Mouse (Mus musculus) myocyte (in vitro differentiated cells): ENCODE measurements around the gene Ermap. TPM values are rescaled to one million over a fixed set of nuclear protein-coding genes. Genes with fewer than 3 reads are reported as not detected.

Experiments
- H3K27me3 ChIP-seq: one replicate; pipeline ENCODE4 v1.6.1; 2011; ENCODE audit not compliant: control insufficient read depth, insufficient read depth, insufficient read length
- H3K36me3 ChIP-seq: one replicate; pipeline ENCODE4 v1.6.1; 2011; ENCODE audit not compliant: control insufficient read depth, insufficient read depth
- H3K4me2 ChIP-seq: one replicate; pipeline ENCODE4 v1.6.1; 2011; ENCODE audit warnings: low read depth, control low read depth
- H3K4me3 ChIP-seq: one replicate; pipeline ENCODE4 v1.5.1; 2011; ENCODE audit warnings: mild to moderate bottlenecking, control low read depth, moderate library complexity
- H3K79me2 ChIP-seq: one replicate; pipeline ENCODE4 v1.6.1; 2011; ENCODE audit not compliant: control insufficient read depth, insufficient read depth
- H3ac ChIP-seq: one replicate; pipeline ENCODE4 v1.6.1; 2011; ENCODE audit not compliant: control insufficient read depth, insufficient read length
- CEBPB ChIP-seq: IDR thresholded peaks from 2 replicates; pipeline ENCODE4 v1.6.1; 2011; ENCODE audit warnings: mild to moderate bottlenecking, moderate library complexity; ENCODE audit not compliant: poor library complexity, insufficient read depth, severe bottlenecking
- E2F4 ChIP-seq: IDR thresholded peaks from one replicate; pipeline ENCODE4 v1.6.1; 2011; ENCODE audit warnings: mild to moderate bottlenecking, control low read depth, moderate library complexity; ENCODE audit not compliant: insufficient read depth
- MAX ChIP-seq: IDR thresholded peaks from one replicate; pipeline ENCODE4 v1.6.1; 2011; ENCODE audit warnings: low read depth, mild to moderate bottlenecking, control low read depth
- MYOD1 ChIP-seq, 3 experiments: IDR thresholded peaks; one replicate each; pipeline ENCODE4 v1.6.1; 2011; ENCODE audit warnings: control low read depth in 2 of 3, low read depth in 2 of 3, mild to moderate bottlenecking in 2 of 3, moderate library complexity in 1 of 3; ENCODE audit not compliant: insufficient read length in 2 of 3, control insufficient read depth in 1 of 3
- MYOG ChIP-seq, 3 experiments: IDR thresholded peaks; one replicate each; pipeline ENCODE4 v1.6.1; 2011; ENCODE audit warnings: control low read depth in 2 of 3, low read depth in 2 of 3, mild to moderate bottlenecking in 2 of 3; ENCODE audit not compliant: insufficient read length in 2 of 3, control insufficient read depth in 1 of 3, insufficient read depth in 1 of 3
- POLR2A ChIP-seq: IDR thresholded peaks from one replicate; pipeline ENCODE4 v1.6.1; 2011; ENCODE audit warnings: low read depth, mild to moderate bottlenecking, control low read depth, moderate library complexity; ENCODE audit not compliant: insufficient read length
- POLR2AphosphoS2 ChIP-seq: IDR thresholded peaks from one replicate; pipeline ENCODE4 v1.6.1; 2011; ENCODE audit warnings: low read depth, control low read depth; ENCODE audit not compliant: insufficient read length
- REST ChIP-seq: IDR thresholded peaks from one replicate; pipeline ENCODE4 v1.6.1; 2011; ENCODE audit warnings: mild to moderate bottlenecking, control low read depth, moderate library complexity; ENCODE audit not compliant: insufficient read depth, insufficient read length
- SRF ChIP-seq: IDR thresholded peaks from one replicate; pipeline ENCODE4 v1.6.1; 2011; ENCODE audit warnings: low read depth; ENCODE audit not compliant: control insufficient read depth, insufficient read length
- TCF12 ChIP-seq: IDR thresholded peaks from one replicate; pipeline ENCODE4 v1.6.1; 2011; ENCODE audit warnings: mild to moderate bottlenecking, control low read depth; ENCODE audit not compliant: poor library complexity, insufficient read depth, severe bottlenecking
- TCF3 ChIP-seq: IDR thresholded peaks from one replicate; pipeline ENCODE4 v1.6.1; 2011; ENCODE audit warnings: low read depth, control low read depth; ENCODE audit not compliant: insufficient read length
- USF1 ChIP-seq: IDR thresholded peaks from one replicate; pipeline ENCODE4 v1.6.1; 2011; ENCODE audit warnings: low read depth, mild to moderate bottlenecking, control low read depth, moderate library complexity
- polyA plus RNA-seq: library from polyadenylated mRNA; unstranded; fragments of >200 nt; fragmentation: generic; extraction: Trizol; gene quantifications from one replicate; pipeline ENCODE4 v1.2.1, GENCODE M21; 2012; ENCODE audit warnings: missing spikeins

The Ermap gene
- polyA plus RNA-seq, 1 experiment = 0.13 TPM

GRCm38 (mm10) chr4:119142230-119142871 lies 47.5 kb downstream of the Ermap start:
- H3K36me3 ChIP-seq = peaks cover 7% of the 10 kb centered on the region
- no peak for TF ChIP-seq TCF12
- TF ChIP-seq POLR2A = no peak
- TF ChIP-seq MAX = no peak
- no peak for TF ChIP-seq TCF3
- no peak for TF ChIP-seq E2F4
- no peak for TF ChIP-seq USF1
- no peak for TF ChIP-seq POLR2AphosphoS2
- no peak for TF ChIP-seq CEBPB
- TF ChIP-seq MYOG (IDR thresholded peaks at IDR 0.05; ENCODE audit: control insufficient read depth in 1 of 3, insufficient read depth in 1 of 3, insufficient read length in 2 of 3, low read depth in 2 of 3) = no peak
- TF ChIP-seq MYOD1 (IDR thresholded peaks at IDR 0.05; ENCODE audit: control insufficient read depth in 1 of 3, insufficient read length in 2 of 3, low read depth in 2 of 3) = no peak
- TF ChIP-seq SRF = no peak
- no peak for TF ChIP-seq REST
- no peak overlapping the region for H3K4me2 ChIP-seq
- H3ac ChIP-seq = no peak overlapping the region
- no peaks in the 10 kb centered on the region for H3K79me2 ChIP-seq
- H3K27me3 ChIP-seq = no peaks in the 10 kb centered on the region
- no peak overlapping the region for H3K4me3 ChIP-seq

- Histone ChIP-seq H3ac (no peak overlapping the region), H3K4me2 (no peak overlapping the region), H3K4me3 (no peak overlapping the region), H3K79me2 (no peaks in the 10 kb centered on the region), H3K36me3 (peaks cover 14% of the 10 kb centered on the region), H3K27me3 (no peaks in the 10 kb centered on the region)
- TF ChIP-seq MYOD1 (IDR thresholded peaks at IDR 0.05; ENCODE audit: control insufficient read depth in 1 of 3, insufficient read length in 2 of 3, low read depth in 2 of 3) = peak in 2 of 3 experiments; percentile 50 to 60
- TF ChIP-seq MYOG (IDR thresholded peaks at IDR 0.05; ENCODE audit: control insufficient read depth in 1 of 3, insufficient read depth in 1 of 3, insufficient read length in 2 of 3, low read depth in 2 of 3) = peak in 1 of 3 experiments; percentile 30
- peak; percentile 71 for TF ChIP-seq POLR2AphosphoS2
- TF ChIP-seq E2F4 = no peak
- no peak for TF ChIP-seq SRF
Measured at GRCm38 (mm10) chr4:119141191-119141590, 48.6 kb downstream of the Ermap start.

GRCm38 (mm10) chr4:119140126-119140525 lies 49.7 kb downstream of the Ermap start:
- TF ChIP-seq E2F4 (no peak), TCF12 (no peak), MYOG (IDR thresholded peaks at IDR 0.05; ENCODE audit: control insufficient read depth in 1 of 3, insufficient read depth in 1 of 3, insufficient read length in 2 of 3, low read depth in 2 of 3) (no peak), MAX (no peak), SRF (no peak), POLR2A (no peak), REST (no peak), TCF3 (no peak), USF1 (no peak), CEBPB (no peak), MYOD1 (IDR thresholded peaks at IDR 0.05; ENCODE audit: control insufficient read depth in 1 of 3, insufficient read length in 2 of 3, low read depth in 2 of 3) (no peak), POLR2AphosphoS2 (no peak)
- peaks cover 19% of the 10 kb centered on the region for H3K36me3 ChIP-seq
- H3K79me2 ChIP-seq = no peaks in the 10 kb centered on the region
- no peak overlapping the region for H3K4me3 ChIP-seq
- H3ac ChIP-seq = no peak overlapping the region
- no peak overlapping the region for H3K4me2 ChIP-seq
- H3K27me3 ChIP-seq = no peaks in the 10 kb centered on the region

- H3K4me2 ChIP-seq = no peak overlapping the region
- H3K36me3 ChIP-seq = peaks cover 23% of the 10 kb centered on the region
- H3K79me2 ChIP-seq = no peaks in the 10 kb centered on the region
- TF ChIP-seq SRF = no peak
- no peak for TF ChIP-seq POLR2AphosphoS2
- TF ChIP-seq E2F4 = no peak
- no peak for TF ChIP-seq MYOD1 (IDR thresholded peaks at IDR 0.05; ENCODE audit: control insufficient read depth in 1 of 3, insufficient read length in 2 of 3, low read depth in 2 of 3)
- TF ChIP-seq REST = no peak
- no peak for TF ChIP-seq MAX
- TF ChIP-seq POLR2A = no peak
- TF ChIP-seq MYOG (IDR thresholded peaks at IDR 0.05; ENCODE audit: control insufficient read depth in 1 of 3, insufficient read depth in 1 of 3, insufficient read length in 2 of 3, low read depth in 2 of 3) = no peak
- TF ChIP-seq TCF3 = no peak
- TF ChIP-seq TCF12 = no peak
- no peak for TF ChIP-seq USF1
- no peak for TF ChIP-seq CEBPB
- H3K27me3 ChIP-seq = no peaks in the 10 kb centered on the region
- no peak overlapping the region for H3ac ChIP-seq
- H3K4me3 ChIP-seq = no peak overlapping the region
Measured at GRCm38 (mm10) chr4:119138776-119139175, 51.0 kb downstream of the Ermap start.
